Mouse (Mus musculus): ENCODE measurements around the gene Igfbp2. TPM values are rescaled to one million over a fixed set of nuclear protein-coding genes. Genes with fewer than 3 reads are reported as not detected.

Gene Igfbp2
- total RNA-seq, 1 experiment, result 1,066 TPM

- no peak overlapping the region for H3K9ac ChIP-seq (ENCODE audit: insufficient read depth, low read depth, low read length, poor library complexity, severe bottlenecking)
- DNase-seq (ENCODE audit: low read depth, low spot score), result no peak
- no peaks in the 10 kb centered on the region for H3K9me3 ChIP-seq (ENCODE audit: control insufficient read depth, insufficient read depth, low read depth, low read length)
- peaks cover 12 to 25% of the 10 kb centered on the region in 2 experiments for H3K4me1 ChIP-seq (ENCODE audit: control insufficient read depth in 2 of 2, insufficient read depth in 2 of 2, low read length in 2 of 2, poor library complexity in 1 of 2)
- TF ChIP-seq ZNF384 (IDR thresholded peaks at IDR 0.05; ENCODE audit: low read depth, low read length) (no peak), MAFK (IDR thresholded peaks at IDR 0.05; ENCODE audit: insufficient read depth, low read depth, low read length) (no peak), HCFC1 (IDR thresholded peaks at IDR 0.05; ENCODE audit: borderline replicate concordance, insufficient read depth, low read length) (no peak), ZC3H11A (IDR thresholded peaks at IDR 0.05; ENCODE audit: borderline replicate concordance, low read depth, low read length) (no peak)
- H3K36me3 ChIP-seq (ENCODE audit: control insufficient read depth, insufficient read depth, low read length, poor library complexity, severe bottlenecking), result no peaks in the 10 kb centered on the region
- no peak overlapping the region for H3K27ac ChIP-seq (ENCODE audit: insufficient read depth, low read depth, low read length, poor library complexity, severe bottlenecking)
- no peak overlapping the region for H3K4me3 ChIP-seq (ENCODE audit: insufficient read depth in 1 of 2, low read depth in 1 of 2, low read length in 2 of 2, poor library complexity in 1 of 2, severe bottlenecking in 1 of 2)
- in situ Hi-C loops (cut with MboI; ENCODE audit: low sequenced_read_pairs in 2 of 2, unreplicated experiment in 2 of 2), result no loop called here
Measured at GRCm38 (mm10) chr1:72809951-72810675, 14.2 kb upstream of the Igfbp2 start.

GRCm38 (mm10) chr1:72811061-72811460 lies 13.2 kb upstream of the Igfbp2 start:
- Histone ChIP-seq H3K9me3 (ENCODE audit: control insufficient read depth, insufficient read depth, low read depth, low read length) (no peaks in the 10 kb centered on the region), H3K9ac (ENCODE audit: insufficient read depth, low read depth, low read length, poor library complexity, severe bottlenecking) (no peak overlapping the region), H3K27ac (ENCODE audit: insufficient read depth, low read depth, low read length, poor library complexity, severe bottlenecking) (no peak overlapping the region), H3K36me3 (ENCODE audit: control insufficient read depth, insufficient read depth, low read length, poor library complexity, severe bottlenecking) (no peaks in the 10 kb centered on the region), H3K4me1 (ENCODE audit: control insufficient read depth in 2 of 2, insufficient read depth in 2 of 2, low read length in 2 of 2, poor library complexity in 1 of 2) (peaks cover 12 to 23% of the 10 kb centered on the region in 2 experiments), H3K4me3 (ENCODE audit: insufficient read depth in 1 of 2, low read depth in 1 of 2, low read length in 2 of 2, poor library complexity in 1 of 2, severe bottlenecking in 1 of 2) (no peak overlapping the region)
- TF ChIP-seq MAFK (IDR thresholded peaks at IDR 0.05; ENCODE audit: insufficient read depth, low read depth, low read length), result no peak
- no peak for DNase-seq (ENCODE audit: low read depth, low spot score)
- in situ Hi-C loops (cut with MboI; ENCODE audit: low sequenced_read_pairs in 2 of 2, unreplicated experiment in 2 of 2), result no loop called here

GRCm38 (mm10) chr1:72813089-72813638 lies 11.1 kb upstream of the Igfbp2 start:
- Histone ChIP-seq H3K4me1 (ENCODE audit: control insufficient read depth in 2 of 2, insufficient read depth in 2 of 2, low read length in 2 of 2, poor library complexity in 1 of 2) (peaks cover 7 to 11% of the 10 kb centered on the region in 2 experiments; a peak in 3 of 4 replicates), H3K4me3 (ENCODE audit: insufficient read depth in 1 of 2, low read depth in 1 of 2, low read length in 2 of 2, poor library complexity in 1 of 2, severe bottlenecking in 1 of 2) (no peak overlapping the region), H3K36me3 (ENCODE audit: control insufficient read depth, insufficient read depth, low read length, poor library complexity, severe bottlenecking) (no peaks in the 10 kb centered on the region), H3K9ac (ENCODE audit: insufficient read depth, low read depth, low read length, poor library complexity, severe bottlenecking) (no peak overlapping the region), H3K27ac (ENCODE audit: insufficient read depth, low read depth, low read length, poor library complexity, severe bottlenecking) (no peak overlapping the region), H3K9me3 (ENCODE audit: control insufficient read depth, insufficient read depth, low read depth, low read length) (no peaks in the 10 kb centered on the region)
- no peak for TF ChIP-seq CHD2 (IDR thresholded peaks at IDR 0.05; ENCODE audit: low read depth, low read length)
- TF ChIP-seq MAFK (IDR thresholded peaks at IDR 0.05; ENCODE audit: insufficient read depth, low read depth, low read length), result no peak
- no peak for TF ChIP-seq HCFC1 (IDR thresholded peaks at IDR 0.05; ENCODE audit: borderline replicate concordance, insufficient read depth, low read length)
- TF ChIP-seq ZNF384 (IDR thresholded peaks at IDR 0.05; ENCODE audit: low read depth, low read length), result no peak
- no peak for TF ChIP-seq ZC3H11A (IDR thresholded peaks at IDR 0.05; ENCODE audit: borderline replicate concordance, low read depth, low read length)
- DNase-seq (ENCODE audit: low read depth, low spot score), result no peak
- in situ Hi-C loops (cut with MboI; ENCODE audit: low sequenced_read_pairs in 2 of 2, unreplicated experiment in 2 of 2), result no loop called here

- in situ Hi-C loops (cut with MboI; ENCODE audit: low sequenced_read_pairs in 2 of 2, unreplicated experiment in 2 of 2), result no loop called here
- Histone ChIP-seq H3K9ac (ENCODE audit: insufficient read depth, low read depth, low read length, poor library complexity, severe bottlenecking) (no peak overlapping the region), H3K27ac (ENCODE audit: insufficient read depth, low read depth, low read length, poor library complexity, severe bottlenecking) (no peak overlapping the region), H3K9me3 (ENCODE audit: control insufficient read depth, insufficient read depth, low read depth, low read length) (no peaks in the 10 kb centered on the region), H3K4me3 (ENCODE audit: insufficient read depth in 1 of 2, low read depth in 1 of 2, low read length in 2 of 2, poor library complexity in 1 of 2, severe bottlenecking in 1 of 2) (no peak overlapping the region), H3K36me3 (ENCODE audit: control insufficient read depth, insufficient read depth, low read length, poor library complexity, severe bottlenecking) (no peaks in the 10 kb centered on the region), H3K4me1 (ENCODE audit: control insufficient read depth in 2 of 2, insufficient read depth in 2 of 2, low read length in 2 of 2, poor library complexity in 1 of 2) (peaks cover 7 to 11% of the 10 kb centered on the region in 2 experiments; a peak in 3 of 4 replicates)
- TF ChIP-seq ZNF384 (IDR thresholded peaks at IDR 0.05; ENCODE audit: low read depth, low read length) (no peak), HCFC1 (IDR thresholded peaks at IDR 0.05; ENCODE audit: borderline replicate concordance, insufficient read depth, low read length) (no peak), ZC3H11A (IDR thresholded peaks at IDR 0.05; ENCODE audit: borderline replicate concordance, low read depth, low read length) (no peak), CHD2 (IDR thresholded peaks at IDR 0.05; ENCODE audit: low read depth, low read length) (no peak), MAFK (IDR thresholded peaks at IDR 0.05; ENCODE audit: insufficient read depth, low read depth, low read length) (no peak)
- DNase-seq (ENCODE audit: low read depth, low spot score), result no peak
Measured at GRCm38 (mm10) chr1:72813639-72814403, 10.5 kb upstream of the Igfbp2 start.
